Mouse (Mus musculus): Measurements from ENCODE around the gene Eral1.

DNA sequence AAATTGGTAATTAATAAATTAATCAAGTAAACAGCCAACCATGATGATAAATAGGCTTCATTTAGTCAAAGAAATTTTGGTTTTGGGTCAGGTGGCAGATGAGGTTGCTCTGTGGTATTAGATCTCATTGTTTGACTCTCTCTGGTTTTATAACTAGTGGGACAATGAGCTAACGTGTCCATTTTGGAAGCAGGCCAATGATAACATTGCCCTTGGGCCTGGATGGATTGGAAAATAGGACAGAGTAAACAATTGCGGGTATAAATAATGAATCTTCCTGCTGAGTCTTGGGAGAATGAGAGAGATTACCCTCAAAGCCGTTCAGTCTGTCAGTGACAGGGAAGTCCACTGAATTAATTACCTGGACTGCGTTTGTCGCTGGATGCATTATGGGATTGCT lies 41.0 kb upstream of the Eral1 start:
- TF ChIP-seq POLR2A (IDR thresholded peaks at IDR 0.05; ENCODE audit: borderline replicate concordance, insufficient read depth, low read length): no peak
- no peak for TF ChIP-seq CTCF (IDR thresholded peaks at IDR 0.05; ENCODE audit: borderline replicate concordance, insufficient read depth, low read depth, low read length)

Data from cerebellum, adult 2 months (tissue).